Mouse (Mus musculus): ENCODE measurements around the gene Trip12. TPM values are rescaled to one million over a fixed set of nuclear protein-coding genes. Genes with fewer than 3 reads are reported as not detected.

Gene Trip12
- 159 TPM in 2 replicates for polyA plus RNA-seq (2012; ENCODE audit: insufficient read depth, insufficient read length, missing spikeins)

DNA sequence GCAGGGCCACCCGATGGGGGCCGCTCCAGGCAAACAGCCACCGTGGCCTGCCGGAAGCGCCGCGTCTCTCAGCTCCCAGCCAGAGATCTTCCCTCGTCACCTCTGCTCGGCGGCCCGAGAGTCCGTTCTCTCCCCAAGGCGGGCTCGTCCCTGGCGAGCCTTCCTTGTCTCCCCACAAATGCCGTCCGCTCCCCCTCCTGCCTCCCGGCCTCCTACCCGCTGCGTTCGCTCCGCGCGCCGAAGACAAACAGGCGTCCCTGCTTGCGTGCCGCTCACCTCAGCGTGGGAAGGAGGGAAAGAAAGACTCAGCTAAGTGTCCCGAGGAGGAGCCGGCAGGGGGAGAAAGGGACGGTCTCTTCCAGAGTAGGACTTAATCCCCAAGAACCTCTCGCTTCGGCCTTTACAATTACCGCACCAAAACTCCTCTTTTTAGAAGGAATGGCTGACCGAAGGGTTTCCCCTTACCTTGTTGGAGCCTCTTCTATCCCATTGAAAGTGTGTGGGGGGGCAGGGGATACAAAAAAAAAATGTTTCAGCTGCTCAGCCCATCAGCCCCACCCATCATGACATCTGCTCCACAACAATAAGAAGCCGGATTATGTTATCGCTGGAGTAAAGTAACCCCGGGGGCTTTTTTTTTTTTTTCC lies at the start of gene Trip12:
TSS of gene Trip12 (minus strand) at position 499 of the 647 bp plus-strand sequence.
- TF ChIP-seq CTCF (IDR thresholded peaks at IDR 0.05; ENCODE audit: low read depth, low read length) (no peak), POLR2A (IDR thresholded peaks at IDR 0.05; ENCODE audit: borderline replicate concordance, low read depth, low read length) (no peak)
- Histone ChIP-seq H3K4me1 (ENCODE audit: control insufficient read depth, insufficient read depth, low read length) (peaks cover 7% of the 10 kb centered on the region), H3K27ac (ENCODE audit: insufficient read depth, low read depth, low read length) (peak within 1 kb of the TSS; percentile 93), H3K4me3 (ENCODE audit: insufficient read depth, low read length) (peak within 1 kb of the TSS; percentile 87)

GRCm38 (mm10) chr1:84890005-84890393 lies 49.7 kb upstream of the Trip12 start:
- H3K4me3 ChIP-seq (ENCODE audit: insufficient read depth, low read length), result no peak overlapping the region
- no peaks in the 10 kb centered on the region for H3K4me1 ChIP-seq (ENCODE audit: control insufficient read depth, insufficient read depth, low read length)
- no peak overlapping the region for H3K27ac ChIP-seq (ENCODE audit: insufficient read depth, low read depth, low read length)
- TF ChIP-seq CTCF (IDR thresholded peaks at IDR 0.05; ENCODE audit: low read depth, low read length) (no peak), POLR2A (IDR thresholded peaks at IDR 0.05; ENCODE audit: borderline replicate concordance, low read depth, low read length) (no peak)

- Histone ChIP-seq H3K4me1 (ENCODE audit: control insufficient read depth, insufficient read depth, low read length) (no peaks in the 10 kb centered on the region), H3K27ac (ENCODE audit: insufficient read depth, low read depth, low read length) (no peak overlapping the region), H3K4me3 (ENCODE audit: insufficient read depth, low read length) (no peak overlapping the region)
- TF ChIP-seq POLR2A (IDR thresholded peaks at IDR 0.05; ENCODE audit: borderline replicate concordance, low read depth, low read length) (no peak), CTCF (IDR thresholded peaks at IDR 0.05; ENCODE audit: low read depth, low read length) (no peak)
These were observed 49.2 kb upstream of the Trip12 start for GRCm38 (mm10) chr1:84889330-84890004.

DNA sequence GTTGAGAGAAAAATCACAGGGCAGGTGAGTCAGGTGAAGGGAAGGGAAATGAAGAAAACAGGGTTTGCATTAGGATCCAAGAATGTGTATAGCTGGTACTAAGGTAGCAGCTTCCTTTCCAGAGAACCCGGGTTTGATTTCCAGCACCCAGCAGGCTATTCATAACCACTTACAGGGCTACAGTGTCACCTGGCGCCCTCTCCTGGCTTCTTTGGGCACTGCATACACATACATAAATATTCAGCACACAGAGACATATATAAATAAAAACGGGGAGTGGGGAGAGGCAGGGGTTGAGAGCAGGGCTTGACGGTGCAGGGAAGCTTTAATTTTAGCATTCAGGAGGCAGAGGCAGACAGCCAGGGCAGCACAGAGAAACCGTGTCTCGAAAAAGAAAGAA lies 45.6 kb upstream of the Trip12 start:
- peaks cover 21% of the 10 kb centered on the region for H3K4me1 ChIP-seq (ENCODE audit: control insufficient read depth, insufficient read depth, low read length)
- H3K27ac ChIP-seq (ENCODE audit: insufficient read depth, low read depth, low read length), result no peak overlapping the region
- no peak overlapping the region for H3K4me3 ChIP-seq (ENCODE audit: insufficient read depth, low read length)
- TF ChIP-seq POLR2A (IDR thresholded peaks at IDR 0.05; ENCODE audit: borderline replicate concordance, low read depth, low read length), result no peak
- 0 out of 2 replicates have a peak, but pooled peaks have one; percentile 30 for TF ChIP-seq CTCF (IDR thresholded peaks at IDR 0.05; ENCODE audit: low read depth, low read length)

- Histone ChIP-seq H3K27ac (ENCODE audit: insufficient read depth, low read depth, low read length) (no peak overlapping the region), H3K4me1 (ENCODE audit: control insufficient read depth, insufficient read depth, low read length) (peaks cover 21% of the 10 kb centered on the region), H3K4me3 (ENCODE audit: insufficient read depth, low read length) (no peak overlapping the region)
- TF ChIP-seq POLR2A (IDR thresholded peaks at IDR 0.05; ENCODE audit: borderline replicate concordance, low read depth, low read length) (no peak), CTCF (IDR thresholded peaks at IDR 0.05; ENCODE audit: low read depth, low read length) (no peak)
These were observed 44.9 kb upstream of the Trip12 start for GRCm38 (mm10) chr1:84885174-84885573.

DNA sequence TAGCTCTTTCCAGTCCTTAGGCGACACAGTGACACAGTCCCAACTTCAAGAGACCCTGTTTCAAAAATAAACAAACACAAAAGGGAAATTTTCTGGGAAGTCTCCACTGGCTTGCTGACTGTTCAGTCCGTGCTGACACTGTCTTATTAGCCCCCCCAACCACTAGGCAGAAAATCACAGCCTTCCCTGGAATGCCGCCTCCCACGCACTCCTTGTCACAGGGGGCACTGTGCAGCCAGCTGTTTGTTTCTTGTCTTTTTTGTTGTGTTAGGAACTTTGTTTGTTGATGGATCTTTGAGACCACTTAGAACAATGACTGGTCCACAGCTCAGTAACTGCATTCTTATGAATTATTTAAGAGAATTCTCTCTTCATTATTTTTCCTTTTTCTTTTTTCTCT lies 43.6 kb upstream of the Trip12 start:
- Histone ChIP-seq H3K4me3 (ENCODE audit: insufficient read depth, low read length) (no peak overlapping the region), H3K27ac (ENCODE audit: insufficient read depth, low read depth, low read length) (peak overlapping the region; percentile 59), H3K4me1 (ENCODE audit: control insufficient read depth, insufficient read depth, low read length) (peaks cover 21% of the 10 kb centered on the region)
- no peak for TF ChIP-seq POLR2A (IDR thresholded peaks at IDR 0.05; ENCODE audit: borderline replicate concordance, low read depth, low read length)
- TF ChIP-seq CTCF (IDR thresholded peaks at IDR 0.05; ENCODE audit: low read depth, low read length), result no peak

DNA sequence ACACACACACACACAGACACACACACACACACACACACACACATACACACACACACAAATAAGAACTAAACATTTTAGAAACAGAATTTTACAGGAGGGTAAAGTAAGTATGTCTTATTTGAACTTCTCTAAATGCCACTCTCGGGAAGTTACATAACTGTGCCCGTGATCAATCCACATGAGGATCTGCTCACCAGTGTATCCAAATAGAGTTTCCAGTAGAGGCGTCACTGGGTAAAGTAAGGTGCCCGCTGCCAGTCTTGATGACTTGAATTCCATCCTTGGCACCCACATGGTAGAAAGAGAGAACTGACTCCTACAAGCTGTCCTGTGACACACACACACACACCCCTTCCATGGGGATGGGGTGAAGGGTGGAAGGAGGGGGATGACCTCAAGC lies 42.6 kb upstream of the Trip12 start:
- Histone ChIP-seq H3K27ac (ENCODE audit: insufficient read depth, low read depth, low read length) (peak overlapping the region; percentile 59), H3K4me3 (ENCODE audit: insufficient read depth, low read length) (no peak overlapping the region), H3K4me1 (ENCODE audit: control insufficient read depth, insufficient read depth, low read length) (peaks cover 21% of the 10 kb centered on the region)
- no peak for TF ChIP-seq POLR2A (IDR thresholded peaks at IDR 0.05; ENCODE audit: borderline replicate concordance, low read depth, low read length)
- TF ChIP-seq CTCF (IDR thresholded peaks at IDR 0.05; ENCODE audit: low read depth, low read length), result no peak

GRCm38 (mm10) chr1:84882066-84882532 lies 41.8 kb upstream of the Trip12 start:
- Histone ChIP-seq H3K4me1 (ENCODE audit: control insufficient read depth, insufficient read depth, low read length) (peaks cover 21% of the 10 kb centered on the region), H3K4me3 (ENCODE audit: insufficient read depth, low read length) (no peak overlapping the region), H3K27ac (ENCODE audit: insufficient read depth, low read depth, low read length) (peak overlapping the region; percentile 54)
- TF ChIP-seq CTCF (IDR thresholded peaks at IDR 0.05; ENCODE audit: low read depth, low read length) (no peak), POLR2A (IDR thresholded peaks at IDR 0.05; ENCODE audit: borderline replicate concordance, low read depth, low read length) (no peak)

DNA sequence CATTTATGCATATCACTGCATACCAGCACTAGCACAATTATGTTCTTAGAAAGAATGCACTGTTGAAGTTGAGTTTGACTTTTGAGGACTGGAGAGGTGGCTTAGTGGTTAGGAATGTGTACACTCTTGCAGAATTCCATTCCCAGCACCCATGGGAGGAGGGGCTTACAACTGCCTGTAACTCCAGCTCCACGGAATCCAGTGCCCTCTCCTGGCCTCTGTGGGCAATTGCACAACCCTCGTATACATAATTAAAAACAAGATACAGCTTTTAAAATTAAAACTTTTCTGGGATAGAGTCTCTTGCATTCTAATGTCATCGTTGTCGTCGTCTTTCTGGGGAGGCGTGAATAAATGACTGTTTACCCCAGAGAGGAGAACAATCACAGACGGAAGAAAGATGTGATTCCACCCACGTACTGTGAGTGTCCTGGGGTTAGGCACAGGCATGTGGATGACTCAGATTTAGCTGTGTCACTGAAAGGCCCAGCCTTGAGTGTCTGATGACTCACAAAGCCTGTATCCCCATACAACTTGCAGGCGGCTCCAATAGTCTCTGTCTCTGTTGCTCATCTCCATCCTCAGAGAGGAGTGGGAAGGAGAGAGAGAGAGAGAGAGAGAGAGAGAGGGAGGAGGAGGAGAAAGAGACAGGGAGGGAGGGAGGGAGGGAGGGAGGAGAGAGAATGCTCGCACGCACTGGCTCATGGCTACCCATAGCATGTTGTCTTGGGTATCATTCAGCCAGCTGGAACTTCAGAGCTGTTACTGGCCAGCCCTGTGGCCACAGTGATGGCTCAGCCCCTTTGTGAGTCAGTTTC lies 41.1 kb upstream of the Trip12 start:
- no peak overlapping the region for H3K4me3 ChIP-seq (ENCODE audit: insufficient read depth, low read length)
- H3K4me1 ChIP-seq (ENCODE audit: control insufficient read depth, insufficient read depth, low read length), result peaks cover 21% of the 10 kb centered on the region
- peak; percentile 63 for TF ChIP-seq CTCF (IDR thresholded peaks at IDR 0.05; ENCODE audit: low read depth, low read length)
- no peak for TF ChIP-seq POLR2A (IDR thresholded peaks at IDR 0.05; ENCODE audit: borderline replicate concordance, low read depth, low read length)
- H3K27ac ChIP-seq (ENCODE audit: insufficient read depth, low read depth, low read length), result peak overlapping the region; percentile 54

Data from bone marrow macrophage, adult 2 months (primary cell).